Mouse (Mus musculus) megakaryocyte, adult 5-6 weeks (primary cell): Measurements from ENCODE around the gene Ganab. TPM values are rescaled to one million over a fixed set of nuclear protein-coding genes. Genes with fewer than 3 reads are reported as not detected.

ENCODE experiments used
- ATAC-seq: 2 replicates; pipeline ENCODE4 v1.8.0; 2016; ENCODE audit warnings: mild to moderate bottlenecking, inconsistent platforms; ENCODE audit not compliant: poor library complexity, severe bottlenecking
- total RNA-seq, 2 experiments: library from RNA; stranded (forward) in 1 of 2; stranded (reverse) in 1 of 2; fragments of 153-499, 151-499 nt in 1 of 2; fragments of 221-1000, 200-1000 nt in 1 of 2; gene quantifications; 2 replicates each; pipeline versions ENCODE4 v1.2.3 to v1.2.4; 2015 to 2017

The Ganab gene
- total RNA-seq, 2 experiments from 2014 or later: 51.7 to 69.0 TPM

GRCm38 (mm10) chr19:8962256-8962655 lies 64.4 kb downstream of the Ganab start:
- no peak for ATAC-seq

GRCm38 (mm10) chr19:8965075-8965474 lies 67.2 kb downstream of the Ganab start:
- no peak for ATAC-seq

DNA sequence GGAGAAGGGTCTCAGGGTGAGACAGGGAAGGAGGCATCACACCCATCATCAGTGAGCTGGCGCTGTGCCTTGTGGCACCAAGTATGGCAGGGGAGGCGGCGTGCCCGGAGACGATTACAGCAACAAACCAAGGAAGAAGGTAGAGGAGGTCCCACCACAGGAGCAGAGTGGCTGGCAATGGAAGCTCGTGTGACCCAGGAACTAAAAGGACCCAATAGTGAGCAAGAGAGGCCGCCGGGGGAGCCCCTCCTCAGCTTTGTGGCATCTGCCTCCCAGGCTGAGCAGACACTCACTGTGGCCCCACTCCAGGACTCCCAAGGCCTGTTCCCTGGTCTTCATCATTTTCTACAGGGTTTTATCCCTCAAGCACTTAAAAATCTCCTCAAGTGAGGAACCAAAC lies 67.9 kb downstream of the Ganab start:
- ATAC-seq: no peak

DNA sequence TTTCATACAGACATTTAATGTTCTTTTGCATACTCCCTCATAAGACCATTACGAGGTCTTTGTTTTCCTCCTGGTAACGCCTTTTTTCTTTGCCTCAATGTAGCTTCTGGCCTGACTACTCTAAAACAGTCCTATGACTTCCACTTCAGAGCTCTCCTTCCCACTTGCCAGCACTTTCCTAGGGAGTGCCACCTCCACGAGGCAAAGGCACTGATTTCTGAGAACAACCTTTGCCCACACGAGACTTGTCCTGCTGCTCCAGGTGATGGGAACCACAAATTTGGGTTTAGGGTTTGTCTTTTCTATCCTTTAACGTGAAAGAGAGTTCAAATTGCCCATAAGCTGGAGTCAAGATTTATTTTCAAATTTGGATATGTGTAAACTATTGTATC lies 68.3 kb downstream of the Ganab start:
- ATAC-seq: no peak

Other genes starting within 250 kb of the Ganab start
Only the 30 nearest of the 33 such genes appear.
- 26.3 and 32.6 TPM in 2 replicates for gene Slc3a2, start 174.7 kb upstream of the Ganab start, total RNA-seq (2015)
- 31.6 and 34.1 TPM in 2 replicates for gene Slc3a2, start 174.7 kb upstream of the Ganab start, total RNA-seq (2017)
- 30.3 and 37.1 TPM in 2 replicates for gene Wdr74, start 162.2 kb upstream of the Ganab start, total RNA-seq (2015)
- gene Wdr74, start 162.2 kb upstream of the Ganab start, total RNA-seq (2017): 38.2 and 38.5 TPM in 2 replicates
- gene 1700092M07Rik, start 157.4 kb upstream of the Ganab start, total RNA-seq (2015): 0.83 TPM in 1 of 2 replicates, not detected in the other
- 1.3 TPM in 1 of 2 replicates, not detected in the other for gene 1700092M07Rik, start 157.4 kb upstream of the Ganab start, total RNA-seq (2017)
- 40.9 and 55.3 TPM in 2 replicates for gene Stx5a, start 156.7 kb upstream of the Ganab start, total RNA-seq (2015)
- gene Stx5a, start 156.7 kb upstream of the Ganab start, total RNA-seq (2017): 40.8 and 65.6 TPM in 2 replicates
- 257 and 292 TPM in 2 replicates for gene Nxf1, start 141.0 kb upstream of the Ganab start, total RNA-seq (2015)
- gene Nxf1, start 141.0 kb upstream of the Ganab start, total RNA-seq (2017): 69.7 and 76.0 TPM in 2 replicates
- gene Tmem223, start 127.1 kb upstream of the Ganab start, total RNA-seq (2015): 28.1 and 36.6 TPM in 2 replicates
- gene Tmem223, start 127.1 kb upstream of the Ganab start, total RNA-seq (2017): 11.6 and 12.0 TPM in 2 replicates
- gene Tmem179b, start 123.6 kb upstream of the Ganab start, total RNA-seq (2015): 172 and 177 TPM in 2 replicates
- gene Tmem179b, start 123.6 kb upstream of the Ganab start, total RNA-seq (2017): 98.4 and 108 TPM in 2 replicates
- gene Taf6l, start 111.7 kb upstream of the Ganab start, total RNA-seq (2015): 5.1 and 6.2 TPM in 2 replicates
- gene Taf6l, start 111.7 kb upstream of the Ganab start, total RNA-seq (2017): 8.9 and 9.8 TPM in 2 replicates
- gene Polr2g, start 99.5 kb upstream of the Ganab start, total RNA-seq (2015): 124 and 125 TPM in 2 replicates
- 54.1 and 58.2 TPM in 2 replicates for gene Polr2g, start 99.5 kb upstream of the Ganab start, total RNA-seq (2017)
- gene Zbtb3, start 95.5 kb upstream of the Ganab start, total RNA-seq (2015): 0.62 and 2.3 TPM in 2 replicates
- gene Zbtb3, start 95.5 kb upstream of the Ganab start, total RNA-seq (2017): 1.8 and 2.5 TPM in 2 replicates
- gene Ttc9c, start 78.7 kb upstream of the Ganab start, total RNA-seq (2015): 28.6 and 31.0 TPM in 2 replicates
- 53.6 and 63.7 TPM in 2 replicates for gene Ttc9c, start 78.7 kb upstream of the Ganab start, total RNA-seq (2017)
- 52.3 and 56.0 TPM in 2 replicates for gene Hnrnpul2, start 78.1 kb upstream of the Ganab start, total RNA-seq (2015)
- 72.8 and 94.4 TPM in 2 replicates for gene Hnrnpul2, start 78.1 kb upstream of the Ganab start, total RNA-seq (2017)
- gene AC129217.1, start 68.3 kb upstream of the Ganab start, total RNA-seq (2015): not detected in 2 replicates
- gene AC129217.1, start 68.3 kb upstream of the Ganab start, total RNA-seq (2017): 1.8 and 5.9 TPM in 2 replicates
- 84.8 and 97.8 TPM in 2 replicates for gene Bscl2, start 60.6 kb upstream of the Ganab start, total RNA-seq (2015)
- gene Bscl2, start 60.6 kb upstream of the Ganab start, total RNA-seq (2017): 48.1 and 49.6 TPM in 2 replicates
- gene Gng3, start 58.9 kb upstream of the Ganab start, total RNA-seq (2015): 0.16 TPM in 1 of 2 replicates, not detected in the other
- gene Gng3, start 58.9 kb upstream of the Ganab start, total RNA-seq (2017): not detected in 2 replicates
- 0.16 and 0.55 TPM in 2 replicates for gene Lrrn4cl, start 47.3 kb upstream of the Ganab start, total RNA-seq (2015)
- gene Lrrn4cl, start 47.3 kb upstream of the Ganab start, total RNA-seq (2017): 0.12 TPM in 1 of 2 replicates, not detected in the other
- 63.2 and 66.8 TPM in 2 replicates for gene Ubxn1, start 26.6 kb upstream of the Ganab start, total RNA-seq (2015)
- gene Ubxn1, start 26.6 kb upstream of the Ganab start, total RNA-seq (2017): 149 and 168 TPM in 2 replicates
- gene Uqcc3, start 17.1 kb upstream of the Ganab start, total RNA-seq (2015): 39.9 and 41.9 TPM in 2 replicates
- gene Uqcc3, start 17.1 kb upstream of the Ganab start, total RNA-seq (2017): 58.1 and 75.6 TPM in 2 replicates
- 29.0 and 50.8 TPM in 2 replicates for gene Lbhd1, start 14.3 kb upstream of the Ganab start, total RNA-seq (2015)
- 5.2 and 7.5 TPM in 2 replicates for gene Lbhd1, start 14.3 kb upstream of the Ganab start, total RNA-seq (2017)
- gene Gm49403, start 14.1 kb upstream of the Ganab start, total RNA-seq (2015): not detected in 2 replicates
- gene Gm49403, start 14.1 kb upstream of the Ganab start, total RNA-seq (2017): not detected in 2 replicates
- 43.9 and 64.0 TPM in 2 replicates for gene 1810009A15Rik, start 9.2 kb upstream of the Ganab start, total RNA-seq (2015)
- 61.2 and 66.3 TPM in 2 replicates for gene 1810009A15Rik, start 9.2 kb upstream of the Ganab start, total RNA-seq (2017)
- gene Gm49416, start 9.1 kb upstream of the Ganab start, total RNA-seq (2015): 0.27 TPM in 1 of 2 replicates, not detected in the other
- 0.85 TPM in 1 of 2 replicates, not detected in the other for gene Gm49416, start 9.1 kb upstream of the Ganab start, total RNA-seq (2017)
- 9.1 and 9.3 TPM in 2 replicates for gene Ints5, start 5.1 kb upstream of the Ganab start, total RNA-seq (2015)
- 10.2 and 11.3 TPM in 2 replicates for gene Ints5, start 5.1 kb upstream of the Ganab start, total RNA-seq (2017)
- 19.5 and 23.3 TPM in 2 replicates for gene B3gat3, start 22.3 kb downstream of the Ganab start, total RNA-seq (2015)
- gene B3gat3, start 22.3 kb downstream of the Ganab start, total RNA-seq (2017): 28.9 and 29.8 TPM in 2 replicates
- gene Rom1, start 31.3 kb downstream of the Ganab start, total RNA-seq (2015): 1.4 and 1.8 TPM in 2 replicates
- 0.81 and 3.2 TPM in 2 replicates for gene Rom1, start 31.3 kb downstream of the Ganab start, total RNA-seq (2017)
- gene Eml3, start 31.5 kb downstream of the Ganab start, total RNA-seq (2015): 17.1 and 18.0 TPM in 2 replicates
- gene Eml3, start 31.5 kb downstream of the Ganab start, total RNA-seq (2017): 29.3 and 32.0 TPM in 2 replicates
- gene Mta2, start 43.8 kb downstream of the Ganab start, total RNA-seq (2015): 47.3 and 53.3 TPM in 2 replicates
- 98.8 and 106 TPM in 2 replicates for gene Mta2, start 43.8 kb downstream of the Ganab start, total RNA-seq (2017)
- 1.7 and 2.9 TPM in 2 replicates for gene Tut1, start 55.8 kb downstream of the Ganab start, total RNA-seq (2015)
- 8.8 and 9.9 TPM in 2 replicates for gene Tut1, start 55.8 kb downstream of the Ganab start, total RNA-seq (2017)
- 319 and 343 TPM in 2 replicates for gene Eef1g, start 69.0 kb downstream of the Ganab start, total RNA-seq (2015)
- 206 and 209 TPM in 2 replicates for gene Eef1g, start 69.0 kb downstream of the Ganab start, total RNA-seq (2017)
- 372 and 397 TPM in 2 replicates for gene Ahnak, start 91.2 kb downstream of the Ganab start, total RNA-seq (2015)
- gene Ahnak, start 91.2 kb downstream of the Ganab start, total RNA-seq (2017): 659 and 727 TPM in 2 replicates